Mouse (Mus musculus) olfactory bulb, adult 2 months (tissue): ENCODE results near the gene Cxcl17.

Experiments
- CTCF ChIP-seq: fragments of 200-500 bp; IDR thresholded peaks from 2 replicates; pipeline ENCODE4 v1.5.1; 2012; ENCODE audit warnings: low read depth, mild to moderate bottlenecking, low read length, moderate library complexity; ENCODE audit not compliant: insufficient read depth
- POLR2A ChIP-seq: fragments of 200-500 bp; IDR thresholded peaks from 2 replicates; pipeline ENCODE4 v1.6.1; 2012; ENCODE audit warnings: mild to moderate bottlenecking, low read depth, low read length, moderate library complexity; ENCODE audit not compliant: insufficient read depth

DNA sequence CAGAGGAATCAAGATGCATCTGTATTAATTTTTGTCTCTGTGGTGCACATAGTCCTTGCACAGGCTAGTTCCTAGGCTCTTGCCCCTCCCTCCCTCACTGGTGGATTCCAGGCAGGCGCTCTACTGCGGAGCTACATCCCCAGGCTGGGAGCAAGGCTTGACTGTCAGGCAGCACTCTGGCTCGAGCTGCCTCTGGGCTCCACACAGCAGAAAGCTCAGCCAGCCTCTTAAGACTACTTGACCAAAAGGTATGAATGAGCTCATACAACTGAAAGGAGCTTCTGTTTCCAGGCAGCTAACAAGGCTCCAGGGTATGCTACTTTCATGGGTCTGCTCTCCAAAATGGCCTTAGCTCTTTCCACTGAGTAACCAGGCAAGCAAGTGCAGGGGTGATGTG is 31.4 kb downstream of the Cxcl17 start:
- TF ChIP-seq CTCF (no peak), POLR2A (no peak)
